Mouse (Mus musculus): Measurements from ENCODE around the gene Fam199x. TPM values are rescaled to one million over a fixed set of nuclear protein-coding genes. Genes with fewer than 3 reads are reported as not detected.

Gene Fam199x
- total RNA-seq, 2 experiments from 2014 or later: 8.3 to 9.7 TPM

Other genes with a start within 250 kb of the Fam199x start
- 1,000 to 10,000 TPM in 1 of 2 experiments, 100 to 1,000 TPM in 1; 788 to 1,170 TPM for gene Plp1, start 226.9 kb upstream of the Fam199x start, total RNA-seq (2021)
- 10 to 100 TPM; 12.1 to 19.6 TPM for gene Rab9b, start 180.8 kb upstream of the Fam199x start, total RNA-seq (2021)
- not detected for gene H2bfm, start 122.3 kb upstream of the Fam199x start, total RNA-seq (2021)
- 10 to 100 TPM in 1 of 2 experiments, 1 to 10 TPM in 1; 7.2 to 23.5 TPM for gene Tmsb15b2, start 74.1 kb upstream of the Fam199x start, total RNA-seq (2021)
- gene Tmsb15l, start 72.7 kb upstream of the Fam199x start, total RNA-seq (2021): 1 to 10 TPM; 2.2 to 4.6 TPM
- 1 to 10 TPM; 1.5 to 4.5 TPM for gene Tmsb15b1, start 72.7 kb upstream of the Fam199x start, total RNA-seq (2021)
- gene Zcchc18, start 56.4 kb upstream of the Fam199x start, total RNA-seq (2021): 100 to 1,000 TPM; 248 to 256 TPM
- gene Slc25a53, start 11.3 kb upstream of the Fam199x start, total RNA-seq (2021): 10 to 100 TPM; 21.7 to 33.0 TPM
- gene Esx1, start 72.5 kb downstream of the Fam199x start, total RNA-seq (2021): not detected

Measured in left cerebral cortex, postnatal 36 days (tissue).